Mouse (Mus musculus) heart, embryonic 11.5 days (tissue): ENCODE measurements around the gene Gm10762. TPM values are rescaled to one million over a fixed set of nuclear protein-coding genes. Genes with fewer than 3 reads are reported as not detected.
A peak's percentile ranks its signal among the peaks of the same experiment; 100 is the strongest.

Experiments used
- ATAC-seq: fragments of 200-750 bp; cut with Nextera tagmentation; replicated peaks from 2 replicates; pipeline ENCODE4 v1.8.0; 2017; ENCODE audit warnings: moderate library complexity; ENCODE audit not compliant: insufficient number of reproducible peaks, low FRiP score, low TSS enrichment
- H3K27ac ChIP-seq: fragments of 300-500 bp; sonication (generic); 2 replicates; pipeline ENCODE4 v1.5.1; 2014; ENCODE audit warnings: mild to moderate bottlenecking, low read depth, low read length
- H3K27me3 ChIP-seq: fragments of 300-500 bp; sonication (generic); 2 replicates; pipeline ENCODE4 v1.6.1; 2014; ENCODE audit warnings: mild to moderate bottlenecking, low read length, mixed read lengths; ENCODE audit not compliant: control insufficient read depth, insufficient read depth
- H3K36me3 ChIP-seq: fragments of 300-500 bp; sonication (generic); 2 replicates; pipeline ENCODE4 v1.6.1; 2014; ENCODE audit warnings: mild to moderate bottlenecking, low read length, moderate library complexity, mixed read lengths; ENCODE audit not compliant: control insufficient read depth, insufficient read depth
- H3K4me1 ChIP-seq: fragments of 300-500 bp; sonication (generic); 2 replicates; pipeline ENCODE4 v1.6.1; 2014; ENCODE audit warnings: low read length; ENCODE audit not compliant: control insufficient read depth, insufficient read depth
- H3K4me2 ChIP-seq: fragments of 300-500 bp; sonication (generic); 2 replicates; pipeline ENCODE4 v1.6.1; 2014; ENCODE audit warnings: mild to moderate bottlenecking, moderate library complexity
- H3K4me3 ChIP-seq: fragments of 300-500 bp; sonication (generic); 2 replicates; pipeline ENCODE4 v1.5.1; 2014; ENCODE audit warnings: low read depth, low read length
- H3K9ac ChIP-seq: fragments of 300-500 bp; sonication (generic); 2 replicates; pipeline ENCODE4 v1.6.1; 2014; ENCODE audit warnings: mild to moderate bottlenecking, low read depth, low read length, moderate library complexity
- H3K9me3 ChIP-seq: fragments of 300-500 bp; sonication (generic); replicated peaks from 2 replicates; pipeline ENCODE4 v1.6.1; 2016; ENCODE audit warnings: low read length; ENCODE audit not compliant: control insufficient read depth
- WGBS: fragments of 180-500 bp; shearing (Covaris S2); extraction: QIAGEN DNeasy Blood & Tissue Kit; methylation state at CpG from one replicate; pipeline ENCODE4 v1.1.7; 2014; ENCODE audit not compliant: insufficient replicate concordance; 5-methylcytosine and 5-hydroxymethylcytosine counted together
- polyA plus RNA-seq: library from polyadenylated mRNA; unstranded; fragments of >200 nt; fragmentation: Nextera tagmentation; extraction: Ambion mirVana; gene quantifications from 2 replicates; pipeline ENCODE4 v1.2.1, GENCODE M21; 2014

The Gm10762 gene
- polyA plus RNA-seq, 1 experiment from 2014 or later = 10.0 TPM

DNA sequence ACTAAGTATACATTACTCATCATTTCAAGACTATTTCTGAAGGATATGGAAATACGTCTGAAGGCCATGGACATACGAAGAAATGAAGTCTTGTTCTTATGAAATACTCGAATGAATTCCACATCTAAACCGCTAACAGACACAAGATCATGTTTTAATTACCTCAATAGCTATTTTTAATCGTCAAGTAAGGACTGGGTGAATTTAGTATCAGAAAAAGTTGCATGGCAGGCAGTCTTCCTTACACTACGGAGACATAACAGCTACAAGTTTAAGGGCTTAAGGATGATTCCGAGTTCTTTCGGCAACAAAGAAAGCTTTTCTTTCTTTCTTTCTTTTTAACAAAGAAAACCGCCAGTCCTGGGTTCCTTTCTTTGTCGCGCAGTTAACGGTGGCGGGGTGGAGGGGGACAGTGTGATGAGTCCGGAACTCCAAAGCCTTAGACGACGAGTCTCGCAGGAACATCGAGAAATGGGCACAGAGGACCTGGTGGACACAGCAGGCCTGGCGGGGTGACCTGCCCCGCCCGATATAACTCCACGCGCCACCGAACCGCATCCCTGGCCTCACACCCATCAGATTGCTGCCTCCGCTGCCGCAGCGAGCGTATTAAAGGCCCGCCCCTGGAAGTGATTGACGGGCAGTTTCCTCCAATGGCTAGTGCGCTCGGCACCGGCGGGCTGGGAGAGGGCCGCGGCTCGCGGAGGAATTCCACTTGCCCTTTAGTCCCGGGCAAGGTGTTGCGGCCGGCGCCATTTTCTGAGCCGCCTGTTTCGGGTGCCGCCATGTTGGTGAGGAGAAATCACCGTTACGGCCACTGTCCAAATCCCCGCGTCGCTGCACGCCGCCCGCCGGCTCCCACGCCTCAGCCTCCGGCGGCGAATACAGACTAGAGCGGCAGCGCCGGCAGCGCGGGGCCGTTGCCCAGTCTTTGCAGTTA, 614 bp downstream of the Gm10762 start, which contains the start of gene Zc3h6:
TSS of gene Zc3h6 (plus strand) at position 762 of the 940 bp plus-strand sequence.
- H3K9me3 ChIP-seq = no peaks in the 10 kb centered on the region
- no peaks in the 10 kb centered on the region for H3K27me3 ChIP-seq
- peak within 1 kb of the TSS; percentile 100 for H3K9ac ChIP-seq
- peak within 1 kb of the TSS; percentile 92 for H3K4me3 ChIP-seq
- H3K4me1 ChIP-seq = 0 out of 2 replicates have a peak, but pooled peaks cover 3% of the 10 kb centered on the region
- H3K4me2 ChIP-seq = peak within 1 kb of the TSS; percentile 69
- H3K27ac ChIP-seq = peak within 1 kb of the TSS; percentile 100
- H3K36me3 ChIP-seq = no peaks in the 10 kb centered on the region
- WGBS = 2% methylated on average over 65 of the region's 65 CpGs
- ATAC-seq = peak; percentile 97

DNA sequence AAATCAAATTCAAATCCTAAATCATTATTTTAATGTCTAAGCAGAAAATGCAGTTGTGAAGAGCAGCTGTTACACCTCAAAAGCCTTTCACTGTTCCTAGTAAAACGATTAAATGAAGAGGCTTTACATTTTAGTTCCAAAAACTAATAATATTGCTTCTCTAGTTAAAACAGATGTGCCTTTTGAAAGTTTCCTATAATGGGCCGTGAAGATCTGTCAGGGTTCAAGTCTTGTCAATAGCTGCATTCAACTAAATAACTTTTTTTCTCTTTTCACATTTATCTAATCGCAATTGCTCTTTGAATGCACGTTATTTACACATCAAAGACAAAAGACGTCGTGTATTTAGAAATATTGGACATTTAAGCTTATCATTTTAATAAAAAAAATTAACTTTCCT, 1.3 kb downstream of the Gm10762 start:
- H3K27ac ChIP-seq = no peak overlapping the region
- peak overlapping the region; percentile 48 for H3K4me2 ChIP-seq
- H3K9ac ChIP-seq = no peak overlapping the region

DNA sequence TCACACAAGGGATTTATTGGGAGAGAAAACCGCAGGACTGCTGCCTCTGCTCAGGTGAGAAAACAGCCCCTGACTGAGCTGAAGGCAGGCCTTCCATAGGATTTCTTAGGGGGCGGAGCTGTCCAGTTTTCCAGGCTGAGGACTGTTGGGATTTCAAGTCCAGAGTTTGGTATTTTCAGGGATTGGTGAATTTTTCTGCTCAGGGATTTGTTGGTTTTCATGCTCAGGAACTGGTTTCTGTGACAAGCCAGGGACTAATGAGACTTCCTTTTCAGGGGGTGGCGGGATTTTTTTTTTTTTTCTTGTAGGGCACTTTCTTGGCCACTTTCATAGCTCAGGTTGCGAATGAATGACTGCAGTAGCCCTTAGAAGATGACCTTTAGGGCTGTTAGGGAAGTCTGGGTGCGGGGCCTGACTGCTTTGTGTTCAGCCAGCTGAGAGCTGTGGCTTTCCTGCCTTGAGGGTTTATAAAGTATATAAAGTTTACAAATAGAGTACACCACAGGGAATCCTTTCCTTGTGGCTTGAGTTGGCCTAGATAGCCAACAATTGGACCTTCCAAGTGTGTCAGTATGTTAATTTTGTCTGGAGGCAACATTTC, 1.9 kb downstream of the Gm10762 start:
- Histone ChIP-seq H3K4me3 (no peak overlapping the region), H3K4me2 (no peak overlapping the region), H3K27me3 (no peaks in the 10 kb centered on the region), H3K4me1 (0 out of 2 replicates have a peak, but pooled peaks cover 3% of the 10 kb centered on the region), H3K9ac (no peak overlapping the region), H3K9me3 (no peaks in the 10 kb centered on the region), H3K36me3 (no peaks in the 10 kb centered on the region), H3K27ac (peak overlapping the region; percentile 10; the same call in 1 of the 2 replicates)
- ATAC-seq = no peak
- WGBS = 58% methylated on average over 5 of the region's 5 CpGs

More for the DNA sequence above, 1.3 kb downstream of the Gm10762 start:
- 0 out of 2 replicates have a peak, but pooled peaks cover 3% of the 10 kb centered on the region for H3K4me1 ChIP-seq
- peak overlapping the region; percentile 92 for H3K4me3 ChIP-seq
- H3K9me3 ChIP-seq = no peaks in the 10 kb centered on the region
- 32% methylated on average over 6 of the region's 6 CpGs for WGBS
- no peak for ATAC-seq
- no peaks in the 10 kb centered on the region for H3K36me3 ChIP-seq
- H3K27me3 ChIP-seq = no peaks in the 10 kb centered on the region

DNA sequence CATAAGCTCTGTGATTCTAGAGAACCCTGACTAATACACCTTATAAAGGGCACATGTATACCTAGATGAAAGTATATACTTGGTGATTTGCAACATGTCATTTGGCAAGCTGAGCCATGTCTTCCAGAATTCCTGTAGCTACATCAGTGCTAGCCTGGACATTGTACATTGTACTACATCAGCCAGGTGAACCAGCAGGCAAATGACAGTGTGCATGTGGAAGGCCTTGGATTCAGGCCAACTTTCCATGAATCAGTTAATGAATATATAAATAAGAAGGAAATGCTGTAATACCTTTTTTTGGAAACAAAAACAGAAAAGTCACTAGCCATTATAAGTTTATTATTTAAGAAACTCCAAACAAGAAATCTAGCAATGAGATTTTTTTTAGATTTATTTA, 13.3 kb downstream of the Gm10762 start:
- Histone ChIP-seq H3K4me3 (no peak overlapping the region), H3K4me1 (no peaks in the 10 kb centered on the region), H3K9ac (no peak overlapping the region), H3K36me3 (no peaks in the 10 kb centered on the region), H3K27ac (no peak overlapping the region), H3K27me3 (no peaks in the 10 kb centered on the region), H3K9me3 (no peaks in the 10 kb centered on the region), H3K4me2 (no peak overlapping the region)
- no peak for ATAC-seq

DNA sequence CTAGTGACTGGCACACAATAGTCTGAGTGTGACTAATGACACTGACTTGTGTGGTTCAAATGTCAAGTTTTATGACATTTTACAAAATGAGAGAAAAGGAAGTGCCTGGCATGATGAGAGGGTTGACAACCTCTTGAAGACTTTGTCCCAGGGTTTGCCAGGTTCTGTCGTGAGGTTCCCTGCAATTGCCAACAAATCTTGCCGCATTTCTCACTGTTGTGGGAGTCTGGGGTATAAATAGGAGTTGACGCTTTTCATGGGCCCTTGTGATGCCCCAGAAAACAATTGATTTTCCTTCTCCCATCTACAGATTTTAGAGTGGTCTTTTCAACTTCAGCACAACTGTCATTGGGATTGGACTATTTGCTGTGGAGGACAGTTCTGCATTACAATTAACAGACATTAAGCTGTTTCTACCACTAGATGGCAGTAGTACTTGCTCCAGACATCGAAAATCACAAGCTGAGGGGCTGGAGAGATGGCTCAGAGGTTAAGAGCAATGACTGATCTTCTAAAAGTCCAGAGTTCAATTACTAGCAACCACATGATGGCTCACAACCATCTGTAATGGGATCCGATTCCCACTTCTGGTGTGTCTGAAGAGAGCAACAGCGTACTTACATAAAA, 19.4 kb downstream of the Gm10762 start:
- no peak overlapping the region for H3K4me3 ChIP-seq
- ATAC-seq = no peak
- H3K27me3 ChIP-seq = no peaks in the 10 kb centered on the region
- H3K4me1 ChIP-seq = no peaks in the 10 kb centered on the region; the same call in 1 of the 2 replicates
- no peaks in the 10 kb centered on the region for H3K36me3 ChIP-seq
- 38% methylated on average over 6 of the region's 6 CpGs for WGBS
- H3K27ac ChIP-seq = no peak overlapping the region
- no peak overlapping the region for H3K9ac ChIP-seq
- no peak overlapping the region for H3K4me2 ChIP-seq
- no peaks in the 10 kb centered on the region for H3K9me3 ChIP-seq

DNA sequence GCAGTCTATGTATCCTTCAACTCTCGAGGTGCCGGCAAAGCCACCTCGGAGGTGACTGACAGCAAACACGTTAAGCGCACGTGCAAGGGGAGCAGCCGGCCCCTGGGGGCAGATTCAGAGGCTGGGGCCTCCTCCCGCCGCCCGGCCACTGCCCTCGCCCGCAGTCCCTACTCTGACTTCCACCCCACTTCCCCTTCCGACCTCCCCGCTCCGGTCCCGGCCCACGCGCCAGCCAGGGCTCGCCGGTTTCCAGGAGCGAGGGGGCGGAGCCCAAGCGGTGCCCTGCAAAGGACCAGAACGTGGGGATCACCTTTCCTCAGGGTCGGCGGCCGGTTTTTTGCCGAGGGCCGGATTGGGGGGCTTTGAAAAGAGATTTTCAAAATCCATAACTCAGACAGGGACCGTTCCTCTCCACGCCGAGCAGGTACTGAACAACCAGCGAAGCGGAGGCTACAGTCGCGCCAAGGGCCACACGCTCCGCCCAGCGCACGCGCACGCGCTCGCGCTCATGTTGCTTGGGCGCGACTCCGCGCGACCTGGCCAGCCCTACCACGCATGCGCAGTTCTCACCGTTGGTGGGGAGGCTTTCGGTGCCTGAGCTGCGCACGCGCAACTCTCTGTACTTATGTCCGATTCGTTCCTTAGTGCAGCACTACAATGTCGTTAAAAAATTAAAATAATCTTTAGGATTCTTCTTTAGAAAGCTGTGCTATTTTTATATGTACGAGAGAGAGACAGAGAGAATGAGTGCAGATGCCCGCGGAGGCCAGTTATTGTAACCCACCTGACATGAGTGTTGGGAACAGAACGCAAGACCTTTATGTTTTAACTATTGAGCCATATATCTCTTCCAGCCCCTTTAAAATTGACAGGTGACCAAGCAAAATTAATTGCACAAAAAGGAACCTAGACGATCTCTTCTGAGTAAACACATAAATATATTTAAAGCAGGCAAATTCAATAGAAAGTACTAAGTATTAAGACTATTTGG, 23.7 kb downstream of the Gm10762 start, which contains the start of gene Zc3h8:
TSS of gene Zc3h8 (minus strand) at position 540 of the 991 bp plus-strand sequence.
- 1% methylated on average over 65 of the region's 65 CpGs for WGBS
- peak; percentile 91 for ATAC-seq

DNA sequence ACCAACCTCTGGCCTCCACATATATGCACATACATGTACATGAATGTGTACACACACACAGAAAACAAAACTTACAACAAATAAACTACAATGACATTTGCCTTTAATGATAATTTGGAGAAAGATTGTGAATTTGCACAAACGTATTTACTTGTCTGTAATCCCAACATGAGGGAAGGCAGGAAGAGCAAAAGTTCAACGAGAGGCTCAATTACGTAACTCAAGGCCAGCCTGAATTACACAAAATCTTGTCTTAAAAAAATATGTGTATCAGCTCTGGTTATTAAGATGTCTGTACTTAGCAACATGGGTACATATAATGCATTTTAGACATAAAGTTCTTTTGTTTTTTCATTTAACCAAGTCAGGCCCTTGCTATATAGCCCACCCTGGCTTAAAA, 31.3 kb downstream of the Gm10762 start:
- WGBS = 78% methylated on average over 3 of the region's 3 CpGs
- Histone ChIP-seq H3K27ac (no peak overlapping the region), H3K4me2 (no peak overlapping the region), H3K4me3 (no peak overlapping the region), H3K4me1 (no peaks in the 10 kb centered on the region), H3K9me3 (no peaks in the 10 kb centered on the region), H3K27me3 (no peaks in the 10 kb centered on the region), H3K9ac (no peak overlapping the region), H3K36me3 (0 out of 2 replicates have a peak, but pooled peaks cover 3% of the 10 kb centered on the region)
- no peak for ATAC-seq

More for the DNA sequence above, 23.7 kb downstream of the Gm10762 start, which contains the start of gene Zc3h8:
- Histone ChIP-seq H3K9ac (peak within 1 kb of the TSS; percentile 83), H3K27me3 (no peaks in the 10 kb centered on the region), H3K4me2 (peak within 1 kb of the TSS; percentile 67), H3K4me3 (peak within 1 kb of the TSS; percentile 61), H3K27ac (peak within 1 kb of the TSS; percentile 85), H3K36me3 (no peaks in the 10 kb centered on the region), H3K9me3 (no peaks in the 10 kb centered on the region), H3K4me1 (peaks cover 3% of the 10 kb centered on the region; the same call in 1 of the 2 replicates)
